In the genomic region with DNA sequence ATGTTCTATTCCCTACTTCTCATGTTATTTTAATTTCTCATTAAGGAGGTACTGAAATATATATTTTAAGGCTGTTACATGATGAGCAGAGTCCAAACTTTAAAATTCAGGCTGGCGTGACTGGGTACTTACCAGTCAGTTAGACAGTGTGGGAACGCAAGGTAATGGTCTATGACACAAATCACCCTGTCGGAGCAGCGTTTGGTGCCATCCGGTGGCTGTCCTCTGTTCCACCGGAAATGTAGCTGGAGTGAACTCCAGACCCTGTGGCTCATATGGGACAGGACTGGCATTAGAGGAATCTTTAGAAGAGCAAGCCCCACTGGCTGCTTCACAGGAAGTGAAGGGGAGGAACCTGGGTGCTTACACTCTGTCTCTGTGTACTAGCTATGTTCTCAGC, we compare ENCODE assay signal across 8 mouse cellular contexts.
DNase-seq lines count a peak whose midpoint lies in the region; ATAC-seq and TF ChIP-seq lines count a peak whose summit lies in the region.
"Had no signal": no experiment of that assay in that cellular context is flagged by ENCODE, and none has a peak within 500 bp of the region (broad histone marks: within the 10 kb centered on the region; RNA-seq: fewer than 3 reads in every experiment).

No protein-coding gene starts in this region.

- no peaks in the 10 kb centered on the region for H3K9me3 ChIP-seq in kidney, postnatal 0 days (replicated peaks; ENCODE audit: low read length)
- H3K9me3 ChIP-seq in forebrain, embryonic 15.5 days, result no peaks in the 10 kb centered on the region
- no peaks in the 10 kb centered on the region for H3K9me3 ChIP-seq in lung, postnatal 0 days (ENCODE audit: low read length)
- H3K9me3 ChIP-seq: neural tube, embryonic 12.5 days had no signal

- peak; percentile 59; the same call in 1 of the 2 replicates for ATAC-seq in kidney, postnatal 0 days (replicated peaks; ENCODE audit: low FRiP score, low read depth)
- ATAC-seq in forebrain, embryonic 15.5 days (replicated peaks), result peak; percentile 23; the same call in 1 of the 2 replicates
- peak; percentile 57 for ATAC-seq in lung, postnatal 0 days

- no peaks in the 10 kb centered on the region for H3K36me3 ChIP-seq in kidney, postnatal 0 days (ENCODE audit: insufficient read depth, low read length)
- no peaks in the 10 kb centered on the region for H3K36me3 ChIP-seq in forebrain, embryonic 15.5 days
- H3K36me3 ChIP-seq in lung, postnatal 0 days (ENCODE audit: insufficient read depth, low read length), result no peaks in the 10 kb centered on the region
- H3K36me3 ChIP-seq: neural tube, embryonic 12.5 days had no signal

- WGBS in kidney, postnatal 0 days, result 22% methylated on average over 6 of the region's 6 CpGs
- WGBS in forebrain, embryonic 15.5 days, result 57% methylated on average over 6 of the region's 6 CpGs
- WGBS in lung, postnatal 0 days, result 38% methylated on average over 6 of the region's 6 CpGs

- TF ChIP-seq CTCF in kidney, postnatal 0 days (IDR thresholded peaks at IDR 0.05; ENCODE audit: low read depth), result peak; percentile 62
- peak; percentile 60 for TF ChIP-seq CTCF in lung, postnatal 0 days (IDR thresholded peaks at IDR 0.05)

- H3K27ac ChIP-seq in kidney, postnatal 0 days, result no peak overlapping the region
- H3K27ac ChIP-seq in forebrain, embryonic 15.5 days (replicated peaks), result no peak overlapping the region
- H3K27ac ChIP-seq in lung, postnatal 0 days (ENCODE audit: low read length), result no peak overlapping the region
- H3K27ac ChIP-seq: neural tube, embryonic 12.5 days had no signal

- no peaks in the 10 kb centered on the region for H3K4me1 ChIP-seq in kidney, postnatal 0 days (replicated peaks; ENCODE audit: insufficient read depth, low read length)
- no peaks in the 10 kb centered on the region for H3K4me1 ChIP-seq in forebrain, embryonic 15.5 days
- H3K4me1 ChIP-seq in lung, postnatal 0 days (ENCODE audit: insufficient read depth, low read depth, low read length), result no peaks in the 10 kb centered on the region
- H3K4me1 ChIP-seq: neural tube, embryonic 12.5 days had no signal

- no peak overlapping the region for H3K9ac ChIP-seq in kidney, postnatal 0 days (ENCODE audit: low read depth, low read length)
- H3K9ac ChIP-seq in forebrain, embryonic 15.5 days (replicated peaks), result no peak overlapping the region
- no peak overlapping the region for H3K9ac ChIP-seq in lung, postnatal 0 days (replicated peaks; ENCODE audit: low read depth)
- H3K9ac ChIP-seq: neural tube, embryonic 12.5 days had no signal

- DNase-seq in kidney, postnatal 0 days (ENCODE audit: low spot score), result peak; percentile 32
- DNase-seq in kidney, adult 11 months, result no peak
- peak; percentile 48 for DNase-seq in brain, adult 2 months (ENCODE audit: low read depth, low spot score)
- DNase-seq in lung, postnatal 0 days (ENCODE audit: low spot score), result peak; percentile 41
- no peak for DNase-seq in B cell, adult 2 months
- no peak for DNase-seq in spleen, postnatal 4 days (ENCODE audit: low spot score in 2 of 2)

- H3K27me3 ChIP-seq in kidney, postnatal 0 days (ENCODE audit: insufficient read depth, low read length), result no peaks in the 10 kb centered on the region
- H3K27me3 ChIP-seq in forebrain, embryonic 15.5 days, result no peaks in the 10 kb centered on the region
- no peaks in the 10 kb centered on the region for H3K27me3 ChIP-seq in lung, postnatal 0 days (replicated peaks; ENCODE audit: insufficient read depth, low read length)
- H3K27me3 ChIP-seq: neural tube, embryonic 12.5 days had no signal

- H3K4me2 ChIP-seq in kidney, postnatal 0 days (ENCODE audit: low read length), result no peak overlapping the region
- no peak overlapping the region for H3K4me2 ChIP-seq in forebrain, embryonic 15.5 days (replicated peaks)
- no peak overlapping the region for H3K4me2 ChIP-seq in lung, postnatal 0 days (replicated peaks; ENCODE audit: low read depth, low read length)
- H3K4me2 ChIP-seq: neural tube, embryonic 12.5 days had no signal

- no peak overlapping the region for H3K4me3 ChIP-seq in kidney, postnatal 0 days (replicated peaks; ENCODE audit: low read depth, low read length)
- no peak overlapping the region for H3K4me3 ChIP-seq in forebrain, embryonic 15.5 days
- H3K4me3 ChIP-seq in lung, postnatal 0 days (ENCODE audit: low read depth, low read length), result no peak overlapping the region
- H3K4me3 ChIP-seq: neural tube, embryonic 12.5 days had no signal

- TF ChIP-seq EP300 in lung, postnatal 0 days (IDR thresholded peaks at IDR 0.05), result no peak

Comparison
In these comparisons a context has a peak if more than half of its experiments do, and no peak if none do; other contexts are left out.
1. DNase-seq: peak in kidney, postnatal 0 days (single experiment), brain, adult 2 months (single experiment) and lung, postnatal 0 days (single experiment); none in kidney, adult 11 months (single experiment), B cell, adult 2 months (0 of 2) and spleen, postnatal 4 days (0 of 2).
2. Peak in every context shown above with its lines, with median percentiles within 50 percentile points of each other: ATAC-seq.